Mouse (Mus musculus): ENCODE data around the gene Acp2.
"Not testable (repeated sequence)": the region's sequence is repeated elsewhere in the genome, so short reads cannot be mapped to it uniquely, and the experiment has no call there.

Acp2 gene

GRCm38 (mm10) chr2:91223614-91224013 is 20.9 kb downstream of the Acp2 start:
- DNase-seq (ENCODE audit: low read depth, low spot score): no peak
- H3K27me3 ChIP-seq (ENCODE audit: control insufficient read depth, insufficient read depth, low read length, poor library complexity, severe bottlenecking): no peaks in the 10 kb centered on the region
- no peaks in the 10 kb centered on the region for H3K36me3 ChIP-seq (ENCODE audit: control insufficient read depth, insufficient read depth, low read length, poor library complexity, severe bottlenecking)

- Histone ChIP-seq H3K27me3 (ENCODE audit: control insufficient read depth, insufficient read depth, low read length, poor library complexity, severe bottlenecking) (no peaks in the 10 kb centered on the region), H3K36me3 (ENCODE audit: control insufficient read depth, insufficient read depth, low read length, poor library complexity, severe bottlenecking) (peaks cover 7% of the 10 kb centered on the region; the same call in 1 of the 2 replicates)
- no peak for DNase-seq (ENCODE audit: low read depth, low spot score)
These were observed 27.1 kb downstream of the Acp2 start for GRCm38 (mm10) chr2:91229735-91230134.

- Histone ChIP-seq H3K27me3 (ENCODE audit: control insufficient read depth, insufficient read depth, low read length, poor library complexity, severe bottlenecking) (no peaks in the 10 kb centered on the region), H3K36me3 (ENCODE audit: control insufficient read depth, insufficient read depth, low read length, poor library complexity, severe bottlenecking) (peaks cover 7% of the 10 kb centered on the region; the same call in 1 of the 2 replicates)
- DNase-seq (ENCODE audit: low read depth, low spot score): peak; percentile 97
These were observed 34.2 kb downstream of the Acp2 start, which contains the start of gene Ddb2 for GRCm38 (mm10) chr2:91236601-91237510. Gene Ddb2, minus strand, starts transcription at chr2:91236982.

GRCm38 (mm10) chr2:91237511-91238080 is 34.9 kb downstream of the Acp2 start:
- DNase-seq (ENCODE audit: low read depth, low spot score): peak; percentile 50
- H3K36me3 ChIP-seq (ENCODE audit: control insufficient read depth, insufficient read depth, low read length, poor library complexity, severe bottlenecking); H3K27me3 ChIP-seq (ENCODE audit: control insufficient read depth, insufficient read depth, low read length, poor library complexity, severe bottlenecking): not testable (repeated sequence)

GRCm38 (mm10) chr2:91242547-91242946 is 39.9 kb downstream of the Acp2 start:
- Histone ChIP-seq H3K36me3 (ENCODE audit: control insufficient read depth, insufficient read depth, low read length, poor library complexity, severe bottlenecking) (no peaks in the 10 kb centered on the region), H3K27me3 (ENCODE audit: control insufficient read depth, insufficient read depth, low read length, poor library complexity, severe bottlenecking) (no peaks in the 10 kb centered on the region)
- no peak for DNase-seq (ENCODE audit: low read depth, low spot score)

GRCm38 (mm10) chr2:91243416-91243815 is 40.7 kb downstream of the Acp2 start:
- no peak for DNase-seq (ENCODE audit: low read depth, low spot score)
- Histone ChIP-seq H3K27me3 (ENCODE audit: control insufficient read depth, insufficient read depth, low read length, poor library complexity, severe bottlenecking) (no peaks in the 10 kb centered on the region), H3K36me3 (ENCODE audit: control insufficient read depth, insufficient read depth, low read length, poor library complexity, severe bottlenecking) (no peaks in the 10 kb centered on the region)

GRCm38 (mm10) chr2:91244557-91245228 is 42.0 kb downstream of the Acp2 start:
- Histone ChIP-seq H3K27me3 (ENCODE audit: control insufficient read depth, insufficient read depth, low read length, poor library complexity, severe bottlenecking) (no peaks in the 10 kb centered on the region), H3K36me3 (ENCODE audit: control insufficient read depth, insufficient read depth, low read length, poor library complexity, severe bottlenecking) (no peaks in the 10 kb centered on the region)
- DNase-seq (ENCODE audit: low read depth, low spot score): no peak

- Histone ChIP-seq H3K36me3 (ENCODE audit: control insufficient read depth, insufficient read depth, low read length, poor library complexity, severe bottlenecking) (no peaks in the 10 kb centered on the region), H3K27me3 (ENCODE audit: control insufficient read depth, insufficient read depth, low read length, poor library complexity, severe bottlenecking) (no peaks in the 10 kb centered on the region)
- no peak for DNase-seq (ENCODE audit: low read depth, low spot score)
These were observed 45.7 kb downstream of the Acp2 start for GRCm38 (mm10) chr2:91248366-91248765.

- Histone ChIP-seq H3K36me3 (ENCODE audit: control insufficient read depth, insufficient read depth, low read length, poor library complexity, severe bottlenecking) (no peaks in the 10 kb centered on the region), H3K27me3 (ENCODE audit: control insufficient read depth, insufficient read depth, low read length, poor library complexity, severe bottlenecking) (no peaks in the 10 kb centered on the region; the same call in 1 of the 2 replicates)
- DNase-seq (ENCODE audit: low read depth, low spot score): no peak
These were observed 49.3 kb downstream of the Acp2 start for GRCm38 (mm10) chr2:91252001-91252400.

GRCm38 (mm10) chr2:91252512-91252911 is 49.8 kb downstream of the Acp2 start:
- H3K36me3 ChIP-seq (ENCODE audit: control insufficient read depth, insufficient read depth, low read length, poor library complexity, severe bottlenecking): no peaks in the 10 kb centered on the region
- DNase-seq (ENCODE audit: low read depth, low spot score): no peak
- H3K27me3 ChIP-seq (ENCODE audit: control insufficient read depth, insufficient read depth, low read length, poor library complexity, severe bottlenecking): no peaks in the 10 kb centered on the region; the same call in 1 of the 2 replicates

- H3K36me3 ChIP-seq (ENCODE audit: control insufficient read depth, insufficient read depth, low read length, poor library complexity, severe bottlenecking): no peaks in the 10 kb centered on the region
- no peak for DNase-seq (ENCODE audit: low read depth, low spot score)
- no peaks in the 10 kb centered on the region; the same call in 1 of the 2 replicates for H3K27me3 ChIP-seq (ENCODE audit: control insufficient read depth, insufficient read depth, low read length, poor library complexity, severe bottlenecking)
These were observed 52.2 kb downstream of the Acp2 start for GRCm38 (mm10) chr2:91254725-91255380.

GRCm38 (mm10) chr2:91255661-91256150 is 53.0 kb downstream of the Acp2 start, which contains the start of gene Pacsin3:
Gene Pacsin3, plus strand, starts transcription at chr2:91255954.
- Histone ChIP-seq H3K27me3 (ENCODE audit: control insufficient read depth, insufficient read depth, low read length, poor library complexity, severe bottlenecking) (no peaks in the 10 kb centered on the region; the same call in 1 of the 2 replicates), H3K36me3 (ENCODE audit: control insufficient read depth, insufficient read depth, low read length, poor library complexity, severe bottlenecking) (no peaks in the 10 kb centered on the region)
- DNase-seq (ENCODE audit: low read depth, low spot score): no peak

- H3K27me3 ChIP-seq (ENCODE audit: control insufficient read depth, insufficient read depth, low read length, poor library complexity, severe bottlenecking): no peaks in the 10 kb centered on the region; the same call in 1 of the 2 replicates
- DNase-seq (ENCODE audit: low read depth, low spot score): no peak
These were observed 53.8 kb downstream of the Acp2 start for GRCm38 (mm10) chr2:91256256-91257125.

More at GRCm38 (mm10) chr2:91256256-91257125, 53.8 kb downstream of the Acp2 start:
- H3K36me3 ChIP-seq (ENCODE audit: control insufficient read depth, insufficient read depth, low read length, poor library complexity, severe bottlenecking): no peaks in the 10 kb centered on the region

Measured in splenic B cell, adult 2 months (primary cell).